Mouse (Mus musculus) hindbrain, embryonic 14.5 days (tissue): ENCODE results near the gene Ecel1. TPM values are rescaled to one million over a fixed set of nuclear protein-coding genes. Genes with fewer than 3 reads are reported as not detected.

Experiments
- ATAC-seq: fragments of 200-750 bp; cut with Nextera tagmentation; 2 replicates; pipeline ENCODE4 v1.8.0; 2017; ENCODE audit warnings: moderate number of reproducible peaks, mild to moderate bottlenecking, moderate TSS enrichment, moderate library complexity; ENCODE audit not compliant: low FRiP score
- DNase-seq: peaks from one replicate; pipeline ENCODE4 v3.0.0-alpha.2; 2015; ENCODE audit warnings: low spot score
- H3K27ac ChIP-seq: fragments of 300-500 bp; sonication (generic); 2 replicates; pipeline ENCODE4 v1.5.1; 2014; ENCODE audit warnings: mild to moderate bottlenecking, moderate library complexity
- H3K27me3 ChIP-seq: fragments of 300-500 bp; sonication (generic); 2 replicates; pipeline ENCODE4 v1.6.1; 2014; ENCODE audit warnings: mild to moderate bottlenecking, low read length, mixed read lengths; ENCODE audit not compliant: control insufficient read depth, insufficient read depth
- H3K36me3 ChIP-seq: fragments of 300-500 bp; sonication (generic); replicated peaks from 2 replicates; pipeline ENCODE4 v1.6.1; 2014; ENCODE audit not compliant: control insufficient read depth, insufficient read depth
- H3K4me1 ChIP-seq: fragments of 300-500 bp; sonication (generic); replicated peaks from 2 replicates; pipeline ENCODE4 v1.6.1; 2014; ENCODE audit warnings: antibody characterized with exemption, low read length, mixed read lengths; ENCODE audit not compliant: control insufficient read depth, insufficient read depth
- H3K4me2 ChIP-seq: fragments of 300-500 bp; sonication (generic); replicated peaks from 2 replicates; pipeline ENCODE4 v1.6.1; 2014; ENCODE audit warnings: mild to moderate bottlenecking, moderate library complexity
- H3K4me3 ChIP-seq: fragments of 300-500 bp; sonication (generic); replicated peaks from 2 replicates; pipeline ENCODE4 v1.5.1; 2014; ENCODE audit warnings: mild to moderate bottlenecking, low read length
- H3K9ac ChIP-seq: fragments of 300-500 bp; sonication (generic); 2 replicates; pipeline ENCODE4 v1.6.1; 2014
- H3K9me3 ChIP-seq: fragments of 300-500 bp; sonication (generic); 2 replicates; pipeline ENCODE4 v1.6.1; 2016; ENCODE audit warnings: low read length; ENCODE audit not compliant: control insufficient read depth
- WGBS: fragments of 180-500 bp; shearing (Covaris S2); extraction: QIAGEN DNeasy Blood & Tissue Kit; methylation state at CpG from one replicate; pipeline ENCODE4 v1.1.7; 2014; 5-methylcytosine and 5-hydroxymethylcytosine counted together
- polyA plus RNA-seq: library from polyadenylated mRNA; unstranded; fragments of >200 nt; fragmentation: Nextera tagmentation; extraction: Ambion mirVana; gene quantifications from 2 replicates; pipeline ENCODE4 v1.2.1, GENCODE M21; 2014

Gene Ecel1
- polyA plus RNA-seq, 1 experiment from 2014 or later, result 44.0 TPM

DNA sequence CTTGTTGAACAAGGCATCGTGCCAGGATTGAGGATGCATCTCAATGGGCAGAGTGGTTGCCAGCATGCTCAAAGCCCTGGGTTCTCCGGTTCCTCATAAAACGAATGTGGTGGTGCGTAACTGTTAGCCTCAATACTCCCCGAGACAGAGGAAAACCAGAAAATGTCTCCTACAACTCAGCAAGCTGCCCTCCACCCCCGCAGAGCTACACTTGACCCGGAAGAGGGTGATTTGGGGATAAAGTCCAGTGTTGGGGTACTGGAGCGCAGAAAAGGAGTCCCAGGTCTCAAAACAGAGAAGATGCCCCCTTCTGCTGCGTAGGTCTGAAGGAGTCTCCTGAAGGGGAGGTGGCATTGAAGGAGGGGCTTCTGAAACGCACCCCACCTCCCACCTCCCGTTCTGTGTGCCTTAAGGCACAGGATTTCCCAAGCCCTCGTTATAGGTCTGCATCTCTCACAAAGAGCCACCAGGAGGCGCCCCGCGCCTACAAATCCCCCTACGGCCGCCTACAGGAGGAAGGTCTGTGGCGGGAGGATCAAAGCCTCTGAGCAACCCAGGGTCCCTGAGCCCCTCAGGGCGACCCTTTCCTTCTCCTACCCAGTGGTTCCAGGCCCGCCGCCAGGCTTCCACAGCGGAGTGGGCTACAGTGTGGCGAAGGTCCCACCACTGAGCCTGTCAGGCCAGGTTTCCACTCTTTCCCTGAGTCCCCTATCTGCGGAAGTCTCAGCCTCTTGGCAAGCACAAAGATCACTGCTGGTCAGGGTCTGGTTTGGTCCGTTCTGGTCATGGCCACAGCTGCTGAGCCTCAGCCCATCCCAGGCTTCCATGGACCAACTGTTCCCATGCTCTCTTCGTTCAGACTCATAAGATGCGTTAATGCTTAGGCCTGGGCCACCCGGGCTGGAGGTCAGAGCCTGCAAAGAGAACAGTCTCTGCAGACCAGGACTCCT lies 18.0 kb upstream of the Ecel1 start:
- no peak overlapping the region for H3K9ac ChIP-seq
- H3K4me3 ChIP-seq, result no peak overlapping the region
- no peaks in the 10 kb centered on the region for H3K36me3 ChIP-seq
- H3K27ac ChIP-seq, result no peak overlapping the region
- H3K27me3 ChIP-seq, result no peaks in the 10 kb centered on the region
- no peak overlapping the region for H3K4me2 ChIP-seq
- WGBS, result 25% methylated on average over 28 of the region's 28 CpGs
- H3K4me1 ChIP-seq, result peaks cover 42% of the 10 kb centered on the region
- DNase-seq (peak; percentile 74), ATAC-seq (no peak)
- no peaks in the 10 kb centered on the region for H3K9me3 ChIP-seq

DNA sequence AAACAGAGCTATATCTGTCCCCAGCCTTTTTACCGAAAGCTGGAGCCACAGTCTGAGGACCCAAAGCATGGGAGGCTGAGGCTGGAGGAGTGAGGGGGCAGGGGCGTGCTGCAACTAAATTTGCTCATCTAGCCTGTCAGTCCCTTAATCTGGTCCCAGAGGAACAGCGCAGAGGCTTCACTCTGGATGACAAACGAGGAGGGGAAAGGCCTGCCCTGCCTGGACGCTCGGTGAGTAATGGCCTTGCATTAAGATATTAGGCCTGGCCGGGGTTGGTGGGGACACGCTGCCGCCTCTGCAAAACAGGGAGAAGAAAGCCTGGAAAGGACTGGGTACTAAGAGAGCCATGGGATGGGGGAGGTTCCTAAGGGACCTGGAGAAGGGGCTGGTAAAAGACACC lies 16.0 kb upstream of the Ecel1 start:
- Histone ChIP-seq H3K36me3 (no peaks in the 10 kb centered on the region), H3K27me3 (no peaks in the 10 kb centered on the region), H3K4me3 (no peak overlapping the region), H3K27ac (0 out of 2 replicates have a peak overlapping the region, but pooled peaks have one; percentile 24), H3K4me2 (no peak overlapping the region), H3K4me1 (peaks cover 49% of the 10 kb centered on the region), H3K9me3 (no peaks in the 10 kb centered on the region), H3K9ac (no peak overlapping the region)
- 32% methylated on average over 9 of the region's 9 CpGs for WGBS
- no peak for DNase-seq
- ATAC-seq, result no peak

DNA sequence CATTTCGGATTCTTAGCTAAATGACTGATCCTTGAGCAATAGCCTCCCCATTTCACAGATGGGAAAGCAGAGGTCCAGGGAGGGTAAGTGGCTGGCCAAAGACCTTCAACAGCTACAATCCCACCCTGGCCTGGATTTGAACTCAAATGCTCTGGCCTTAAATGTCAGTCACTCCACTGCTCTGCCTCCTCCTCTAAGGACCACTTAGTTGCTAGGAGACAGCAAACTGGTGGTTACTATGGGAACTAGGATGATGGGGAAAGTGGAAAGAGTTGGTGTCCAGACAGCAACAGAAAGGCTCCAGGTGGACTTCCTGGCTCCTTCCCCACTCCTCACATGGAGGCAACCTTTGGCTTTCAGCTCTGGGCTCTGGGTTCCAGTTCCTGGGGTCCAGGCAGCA lies 15.0 kb upstream of the Ecel1 start:
- Histone ChIP-seq H3K27ac (no peak overlapping the region), H3K9me3 (no peaks in the 10 kb centered on the region), H3K27me3 (no peaks in the 10 kb centered on the region), H3K4me1 (peaks cover 45% of the 10 kb centered on the region), H3K4me3 (no peak overlapping the region), H3K9ac (no peak overlapping the region), H3K4me2 (no peak overlapping the region), H3K36me3 (no peaks in the 10 kb centered on the region)
- ATAC-seq (no peak), DNase-seq (no peak)
- 77% methylated on average over 1 of the region's 1 CpGs for WGBS

DNA sequence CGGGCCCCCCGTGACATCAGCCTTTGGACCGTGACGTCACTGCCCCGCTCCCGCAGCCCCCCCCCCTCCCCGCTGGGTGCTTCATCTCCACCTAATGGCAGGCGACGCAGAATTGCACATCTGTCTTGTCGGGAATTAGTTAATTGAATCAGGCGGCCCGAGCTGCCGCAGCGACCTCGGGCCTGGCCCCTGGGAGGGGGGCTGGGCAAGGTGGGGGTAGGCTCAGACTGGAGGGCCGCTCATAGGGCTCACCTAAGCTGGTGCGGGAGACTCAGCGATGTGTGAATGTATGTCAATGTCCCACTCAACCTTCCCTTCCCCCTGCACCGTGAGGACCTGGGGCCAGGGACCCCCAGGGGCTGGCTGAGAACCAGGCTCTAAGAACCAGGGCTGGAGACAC lies 14.1 kb upstream of the Ecel1 start:
- DNase-seq (no peak), ATAC-seq (peak; percentile 46; the same call in 1 of the 2 replicates)
- no peak overlapping the region for H3K4me3 ChIP-seq
- no peaks in the 10 kb centered on the region for H3K9me3 ChIP-seq
- 7% methylated on average over 19 of the region's 19 CpGs for WGBS
- H3K4me2 ChIP-seq, result peak overlapping the region; percentile 21; the same call in 1 of the 2 replicates
- no peak overlapping the region for H3K9ac ChIP-seq
- no peaks in the 10 kb centered on the region for H3K27me3 ChIP-seq
- peaks cover 36% of the 10 kb centered on the region for H3K4me1 ChIP-seq
- H3K27ac ChIP-seq, result no peak overlapping the region
- no peaks in the 10 kb centered on the region for H3K36me3 ChIP-seq

DNA sequence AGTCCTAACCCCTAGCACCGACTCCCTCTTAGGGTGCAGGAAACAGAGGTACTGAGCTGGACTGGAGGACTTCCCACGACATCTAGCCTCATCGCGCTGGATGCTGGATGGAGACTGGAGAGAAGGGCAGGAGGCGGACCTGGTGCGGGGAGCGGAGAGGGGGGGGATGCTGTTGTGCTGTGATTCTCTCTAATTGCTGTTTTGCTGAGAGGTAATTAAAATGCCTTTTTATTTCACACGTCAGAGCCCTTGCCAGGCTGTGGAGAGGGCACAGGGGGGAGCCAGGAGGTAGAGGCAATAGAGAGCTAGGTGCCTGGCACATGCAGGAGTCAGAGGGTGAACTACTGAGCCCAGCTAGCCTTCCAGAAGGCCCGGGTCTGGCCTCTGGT lies 8.5 kb upstream of the Ecel1 start:
- peak; percentile 5; the same call in 1 of the 2 replicates for ATAC-seq
- no peak overlapping the region for H3K4me2 ChIP-seq
- DNase-seq, result no peak
- no peaks in the 10 kb centered on the region for H3K36me3 ChIP-seq
- H3K27me3 ChIP-seq, result no peaks in the 10 kb centered on the region
- 42% methylated on average over 9 of the region's 9 CpGs for WGBS
- peaks cover 25% of the 10 kb centered on the region for H3K4me1 ChIP-seq
- no peak overlapping the region for H3K9ac ChIP-seq
- peak overlapping the region; percentile 56; the same call in 1 of the 2 replicates for H3K27ac ChIP-seq
- H3K4me3 ChIP-seq, result no peak overlapping the region
- H3K9me3 ChIP-seq, result no peaks in the 10 kb centered on the region

DNA sequence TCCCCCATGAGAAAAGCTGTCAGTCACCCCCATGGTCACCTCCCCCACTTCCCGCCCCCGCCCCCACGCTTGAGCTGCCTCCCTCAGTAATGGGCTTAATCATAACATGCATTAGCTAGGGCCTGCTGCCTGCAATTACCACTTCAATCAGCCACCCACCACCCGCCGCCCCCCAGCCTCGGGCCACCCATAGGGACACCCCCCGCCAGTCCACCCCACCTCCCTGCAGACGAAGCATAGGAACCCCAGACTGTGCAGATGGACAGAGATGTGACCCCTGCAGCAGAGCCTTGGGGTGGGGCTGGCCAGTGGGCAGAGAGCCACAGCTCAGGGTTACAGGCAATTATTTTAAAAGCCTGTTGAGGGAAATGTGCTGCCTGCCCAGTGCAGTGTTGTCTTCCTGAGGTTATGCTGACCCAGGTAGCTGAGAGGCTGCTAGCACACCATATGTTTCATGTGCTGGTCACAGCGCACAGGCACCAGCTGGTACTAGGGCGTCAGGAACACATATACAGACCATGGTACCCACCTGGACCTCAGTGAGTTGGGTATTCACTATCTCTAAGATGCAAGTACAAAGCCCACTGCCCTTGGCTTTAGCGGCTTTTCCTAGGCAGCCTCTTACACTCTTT lies 8.0 kb upstream of the Ecel1 start:
- no peak overlapping the region for H3K4me2 ChIP-seq
- H3K9me3 ChIP-seq, result no peaks in the 10 kb centered on the region
- H3K9ac ChIP-seq, result no peak overlapping the region
- H3K27ac ChIP-seq, result peak overlapping the region; percentile 56; the same call in 1 of the 2 replicates
- H3K4me3 ChIP-seq, result no peak overlapping the region
- peak; percentile 11; the same call in 1 of the 2 replicates for ATAC-seq
- WGBS, result 27% methylated on average over 11 of the region's 11 CpGs
- no peaks in the 10 kb centered on the region for H3K36me3 ChIP-seq
- peaks cover 21% of the 10 kb centered on the region for H3K4me1 ChIP-seq
- no peaks in the 10 kb centered on the region for H3K27me3 ChIP-seq
- no peak for DNase-seq

DNA sequence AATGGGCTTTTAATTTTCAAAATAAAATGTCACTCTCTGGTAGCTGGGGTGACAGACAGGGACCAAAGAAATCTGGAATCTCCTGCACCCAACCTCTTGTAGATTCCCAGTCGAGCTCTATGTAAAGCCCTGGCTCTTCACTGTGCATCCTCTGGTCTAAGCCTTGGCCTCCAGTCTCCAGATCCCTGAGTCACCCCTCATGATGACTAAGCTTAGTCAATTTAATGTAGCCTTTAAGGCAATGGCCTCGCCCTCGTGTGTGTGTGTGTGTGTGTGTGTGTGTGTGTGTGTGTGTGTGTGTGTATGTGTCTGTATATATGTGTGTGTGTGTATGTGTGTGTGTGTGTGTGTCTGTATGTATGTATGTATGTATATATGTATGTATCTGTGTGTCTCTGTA lies 3.1 kb upstream of the Ecel1 start:
- no peak overlapping the region for H3K4me3 ChIP-seq
- no peak overlapping the region for H3K4me2 ChIP-seq
- no peaks in the 10 kb centered on the region for H3K36me3 ChIP-seq
- no peak for ATAC-seq
- peaks cover 42% of the 10 kb centered on the region for H3K27me3 ChIP-seq
- peaks cover 7% of the 10 kb centered on the region; the same call in 1 of the 2 replicates for H3K4me1 ChIP-seq
- 84% methylated on average over 3 of the region's 3 CpGs for WGBS
- no peaks in the 10 kb centered on the region for H3K9me3 ChIP-seq
- no peak overlapping the region for H3K27ac ChIP-seq
- no peak for DNase-seq
- no peak overlapping the region for H3K9ac ChIP-seq

DNA sequence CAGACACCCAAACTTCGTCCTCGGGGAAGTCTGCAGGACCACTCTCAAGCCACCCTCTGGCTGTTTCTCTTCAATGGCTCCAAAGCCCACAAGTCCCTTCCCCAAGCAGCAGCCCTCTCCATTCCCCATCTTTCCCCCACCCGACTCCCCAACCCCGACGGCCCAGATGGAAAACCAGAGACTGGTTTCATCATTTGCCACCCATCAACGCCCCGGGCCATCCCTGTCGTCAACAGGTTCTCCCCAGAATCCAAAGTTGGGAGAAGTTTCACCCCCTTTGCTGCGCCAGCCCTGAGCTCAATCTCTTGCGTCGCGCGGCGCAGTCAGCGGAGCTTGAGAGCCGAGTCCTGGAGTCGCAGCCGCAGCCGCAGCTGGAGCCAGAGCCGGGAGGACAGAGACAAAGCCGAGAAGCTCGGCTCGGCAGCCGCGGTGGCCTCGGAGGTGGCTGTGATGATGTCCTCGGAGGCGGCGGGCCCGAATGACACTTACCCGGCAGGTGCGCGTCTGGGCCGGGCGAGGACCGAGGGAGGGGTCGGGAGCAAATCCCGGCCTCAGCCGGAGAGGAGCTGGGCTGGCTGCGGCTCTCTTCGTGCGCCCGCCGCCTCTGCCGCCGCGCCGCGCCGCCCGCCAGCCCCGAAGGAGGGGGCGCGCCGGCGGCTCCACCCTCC lies 656 bp downstream of the Ecel1 start:
- Histone ChIP-seq H3K27me3 (peaks cover 79% of the 10 kb centered on the region), H3K36me3 (no peaks in the 10 kb centered on the region), H3K4me1 (no peaks in the 10 kb centered on the region), H3K27ac (no peak overlapping the region; the same call in 1 of the 2 replicates), H3K9ac (peak overlapping the region; percentile 67), H3K9me3 (no peaks in the 10 kb centered on the region), H3K4me3 (peak overlapping the region; percentile 48), H3K4me2 (peak overlapping the region; percentile 73)
- WGBS, result under 1% methylated on average over 42 of the region's 56 CpGs
- peak; percentile 52 for DNase-seq
- ATAC-seq, result peak; percentile 43
